Mouse (Mus musculus) neural tube, embryonic 10.5 days (tissue): ENCODE measurements around the gene Exosc5.

ENCODE experiments used
- DNase-seq: peaks from one replicate; pipeline ENCODE4 v3.0.0-alpha.2; 2017; ENCODE audit warnings: low spot score; ENCODE audit errors: extremely low spot score

The Exosc5 gene

GRCm38 (mm10) chr7:25658657-25659472 lies at the start of gene Exosc5, which contains the start of gene Bckdha:
Exosc5 (plus strand) TSS chr7:25659164.
Bckdha (minus strand) TSS chr7:25658981.
- DNase-seq = peak; percentile 97

- DNase-seq = peak; percentile 11
Measured at GRCm38 (mm10) chr7:25610056-25610455, 48.9 kb upstream of the Exosc5 start.

GRCm38 (mm10) chr7:25611501-25611900 lies 47.5 kb upstream of the Exosc5 start:
- DNase-seq = no peak

GRCm38 (mm10) chr7:25614086-25614485 lies 44.9 kb upstream of the Exosc5 start:
- no peak for DNase-seq

DNA sequence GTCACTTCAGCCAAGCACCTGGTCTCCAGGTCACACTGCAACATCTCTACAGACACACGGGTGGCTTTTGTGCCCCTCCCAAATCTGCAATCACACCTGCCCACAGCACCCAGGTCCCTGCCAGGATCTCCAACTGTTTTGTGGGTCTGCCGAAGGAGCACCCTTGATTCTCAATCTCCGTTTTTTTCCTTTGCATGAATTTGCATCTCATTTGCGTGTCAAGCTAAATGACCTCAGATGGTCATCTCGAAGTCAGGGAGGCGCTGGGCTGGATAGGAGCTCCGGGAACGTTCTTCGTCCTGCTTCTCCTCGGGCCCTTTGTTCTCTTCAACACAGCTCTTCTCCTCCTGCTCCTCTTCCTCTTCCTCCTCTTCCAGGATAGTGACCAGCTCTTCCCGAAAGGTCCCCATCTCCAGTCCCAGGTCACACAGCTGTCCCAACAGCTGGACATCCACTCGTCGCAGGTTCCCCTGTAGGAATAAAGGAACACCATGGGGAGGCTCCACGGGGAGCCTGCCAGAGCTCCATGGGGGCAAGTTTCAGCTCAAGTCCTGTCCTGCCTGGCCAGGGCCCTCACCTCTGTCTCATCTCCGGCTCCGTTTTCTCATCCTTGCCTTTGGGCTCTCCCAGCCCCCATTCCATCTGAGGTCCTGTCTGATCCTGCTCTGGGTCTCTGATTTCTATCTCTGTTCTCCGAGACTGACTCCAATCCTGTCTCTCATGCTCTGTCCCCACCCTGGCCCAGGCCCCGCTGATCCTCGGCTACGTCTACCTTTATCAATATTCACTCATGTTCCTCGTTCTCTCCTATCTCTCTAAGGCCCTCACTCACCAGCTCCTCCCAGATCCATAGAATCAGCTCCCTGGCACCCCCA lies 43.9 kb upstream of the Exosc5 start:
- DNase-seq = no peak

- no peak for DNase-seq
Measured at GRCm38 (mm10) chr7:25615706-25616011, 43.3 kb upstream of the Exosc5 start, which contains the start of gene Erich4. Erich4 (minus strand) TSS chr7:25615892.

DNA sequence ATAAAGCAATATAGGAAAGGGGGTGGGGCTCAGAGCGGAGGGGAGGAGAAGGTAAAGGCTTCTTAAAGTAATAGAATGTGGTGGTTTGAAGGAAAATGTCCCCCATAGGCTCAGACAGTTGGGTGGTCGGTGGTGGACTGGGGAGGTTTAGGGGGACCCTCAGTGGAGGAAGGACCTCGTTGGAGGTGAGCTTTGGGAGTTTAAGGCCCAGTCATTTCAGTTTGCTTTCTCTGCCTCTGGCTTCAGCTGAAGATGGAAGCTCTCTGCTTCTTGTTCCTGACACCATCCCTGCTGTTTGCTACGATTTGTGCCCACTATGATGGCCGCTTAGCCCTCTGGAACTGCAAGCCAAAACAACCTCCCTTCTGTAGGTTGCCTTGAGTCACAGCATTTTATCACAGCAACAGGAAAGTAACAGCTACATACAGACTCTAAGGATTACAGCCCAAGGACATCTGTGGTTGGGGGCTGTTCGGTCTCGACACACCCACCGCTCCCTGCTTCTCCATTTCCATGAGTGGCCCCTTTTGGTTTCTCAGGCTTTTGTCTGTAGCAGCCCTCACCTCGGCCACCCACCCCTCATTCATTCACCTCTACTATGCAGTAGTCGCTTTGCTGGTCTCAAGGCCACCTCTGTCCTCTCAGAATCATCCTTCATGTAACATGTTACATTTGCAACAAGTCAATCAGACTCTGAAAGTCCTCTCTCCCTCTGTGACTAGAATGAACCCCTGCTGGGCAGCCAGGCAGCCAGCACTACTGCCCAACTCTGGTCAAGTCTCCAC lies 41.4 kb upstream of the Exosc5 start:
- DNase-seq = no peak

DNA sequence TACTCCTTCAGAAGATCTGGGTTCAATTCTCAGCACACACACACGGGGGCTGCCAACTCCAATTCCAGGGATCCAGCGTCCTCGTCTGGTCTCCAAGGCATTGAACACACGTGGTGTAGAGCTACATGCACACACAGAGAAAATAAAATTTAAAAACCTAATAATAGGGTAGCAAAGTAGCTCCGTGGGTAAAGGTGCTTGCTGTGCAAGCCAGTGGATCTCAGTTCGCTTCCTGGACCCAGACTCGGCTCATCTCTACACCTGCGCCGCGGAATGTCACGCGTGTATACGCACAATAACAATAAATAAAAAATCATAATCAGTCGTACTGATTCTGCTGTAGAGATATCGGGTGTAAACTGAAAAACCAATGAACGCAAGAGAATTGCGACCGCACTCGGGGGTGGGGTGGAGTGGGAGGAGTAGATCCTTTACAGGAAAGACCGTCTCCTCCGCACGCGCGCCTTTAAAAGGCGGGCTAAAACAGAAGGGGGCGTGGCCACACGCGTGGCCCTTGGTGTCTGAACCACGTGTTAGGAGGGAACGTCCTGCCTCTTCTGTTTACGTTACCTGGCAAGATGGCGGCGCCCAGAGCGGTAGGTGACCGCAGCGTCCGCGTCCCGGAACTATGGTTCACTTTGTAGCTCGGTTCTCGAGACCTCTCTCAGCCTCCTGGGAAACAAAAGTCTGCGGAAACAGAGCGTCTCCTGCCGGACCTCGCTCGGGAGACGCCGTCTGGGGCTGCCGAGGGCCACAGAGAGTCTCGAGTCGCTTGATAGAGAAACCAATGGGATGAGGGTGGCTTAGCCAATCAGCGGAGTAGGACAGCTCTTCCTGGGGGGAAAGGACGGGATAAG lies 39.9 kb upstream of the Exosc5 start, which contains the start of gene Dmac2:
TSS of gene Dmac2 (plus strand) at position 550 of the 857 bp plus-strand sequence.
- DNase-seq = peak; percentile 91

GRCm38 (mm10) chr7:25619722-25619991 lies 39.3 kb upstream of the Exosc5 start:
- DNase-seq = no peak

GRCm38 (mm10) chr7:25620101-25620500 lies 38.9 kb upstream of the Exosc5 start:
- no peak for DNase-seq

DNA sequence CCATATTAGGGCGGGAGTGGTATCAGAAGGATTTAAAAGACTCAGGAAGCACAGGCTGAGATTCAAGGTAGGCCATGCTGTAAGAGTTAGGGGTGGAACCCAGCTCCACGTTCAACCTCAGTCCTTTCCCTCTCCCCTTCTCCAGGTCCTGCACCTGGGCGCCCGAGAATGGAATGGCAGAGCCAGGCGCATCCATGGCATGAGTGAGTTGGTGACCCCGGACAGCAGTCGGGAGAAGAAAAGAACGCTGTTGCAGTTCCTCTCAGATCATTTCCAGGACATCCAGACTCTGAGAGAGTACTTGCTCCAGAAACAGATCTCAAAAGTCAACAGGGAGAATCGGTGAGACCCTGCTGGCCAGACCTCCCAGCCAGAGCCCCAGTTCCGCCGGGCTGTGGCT lies 38.2 kb upstream of the Exosc5 start:
- DNase-seq = no peak

- DNase-seq = no peak
Measured at GRCm38 (mm10) chr7:25623857-25624370, 35.0 kb upstream of the Exosc5 start.

- DNase-seq = no peak
Measured at GRCm38 (mm10) chr7:25624851-25625250, 34.1 kb upstream of the Exosc5 start.

DNA sequence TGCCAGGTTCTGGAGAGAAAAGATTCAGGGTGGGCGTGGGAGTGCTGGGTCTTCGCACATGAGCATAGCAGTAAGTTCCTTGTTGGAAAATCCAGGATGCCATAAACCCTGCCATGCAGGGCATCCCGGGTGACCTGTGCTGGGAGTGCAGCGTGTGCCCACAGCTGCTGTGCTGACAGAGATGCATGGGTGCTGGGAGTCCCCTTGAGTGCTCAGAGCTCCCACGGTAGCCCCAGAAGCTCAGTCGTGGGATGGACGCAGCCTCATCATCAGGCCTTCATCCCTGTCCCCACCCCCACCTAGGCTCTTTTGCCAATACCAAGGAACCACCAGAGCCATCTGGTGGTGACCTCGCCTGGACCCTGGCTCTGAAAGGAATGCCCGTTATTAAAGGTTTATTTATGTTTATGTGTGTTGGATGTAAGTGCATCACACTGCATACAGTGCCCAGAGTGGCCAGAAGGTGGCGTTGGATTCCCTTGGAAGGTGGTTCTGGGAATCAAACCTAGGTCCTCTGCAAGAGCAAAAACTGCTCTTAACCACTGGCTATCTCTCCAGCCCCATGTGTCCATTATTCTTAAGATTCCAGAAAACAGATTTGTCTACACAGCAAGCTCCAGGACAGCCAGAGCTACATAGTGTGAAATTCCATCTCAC lies 33.2 kb upstream of the Exosc5 start:
- DNase-seq = no peak

- DNase-seq = no peak
Measured at GRCm38 (mm10) chr7:25626509-25627430, 32.2 kb upstream of the Exosc5 start, which contains the start of gene B3gnt8. B3gnt8 (plus strand) TSS chr7:25626654.

DNA sequence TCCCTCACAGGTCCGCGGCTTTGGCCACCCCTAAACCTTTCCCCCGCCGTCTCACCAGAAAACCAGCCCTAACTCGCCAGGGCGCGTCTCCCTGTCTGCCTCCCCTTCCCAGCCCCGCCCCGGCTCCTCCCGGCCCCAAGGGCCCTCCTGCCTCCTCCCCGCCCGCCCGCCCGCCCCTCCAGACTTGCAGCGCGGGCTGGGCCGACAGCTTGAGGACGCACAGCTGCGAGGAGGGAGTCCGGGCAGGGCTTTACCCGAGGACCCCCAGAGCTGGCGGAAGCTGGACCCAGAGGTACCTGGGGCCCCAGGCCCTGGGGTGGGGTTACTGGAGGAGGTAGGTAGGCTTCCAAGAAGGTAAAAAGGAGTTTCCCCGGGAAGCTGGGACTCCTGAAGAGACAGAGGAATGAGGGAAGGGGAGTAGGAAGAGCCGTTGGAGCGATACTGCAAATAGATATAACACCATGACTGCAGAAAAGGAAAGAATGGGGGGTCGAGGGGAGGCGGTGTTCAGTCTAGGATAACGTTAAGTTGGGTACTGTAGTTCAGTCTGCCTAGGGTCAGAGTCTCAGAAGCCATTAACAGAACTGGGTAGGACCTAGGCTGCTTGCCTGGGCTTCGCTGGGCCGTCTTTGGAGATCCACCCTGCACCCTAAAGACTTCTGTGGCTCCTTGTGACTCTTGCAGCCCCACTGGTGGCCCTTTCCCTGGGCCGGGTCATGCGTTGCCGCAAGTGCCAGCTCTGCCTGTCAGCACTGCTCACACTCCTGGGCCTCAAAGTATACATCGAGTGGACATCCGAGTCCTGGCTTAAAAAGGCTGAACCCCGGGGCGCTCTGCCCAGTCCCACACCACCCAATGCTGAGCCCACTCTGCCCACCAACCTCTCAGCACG lies 31.3 kb upstream of the Exosc5 start:
- peak; percentile 54 for DNase-seq

DNA sequence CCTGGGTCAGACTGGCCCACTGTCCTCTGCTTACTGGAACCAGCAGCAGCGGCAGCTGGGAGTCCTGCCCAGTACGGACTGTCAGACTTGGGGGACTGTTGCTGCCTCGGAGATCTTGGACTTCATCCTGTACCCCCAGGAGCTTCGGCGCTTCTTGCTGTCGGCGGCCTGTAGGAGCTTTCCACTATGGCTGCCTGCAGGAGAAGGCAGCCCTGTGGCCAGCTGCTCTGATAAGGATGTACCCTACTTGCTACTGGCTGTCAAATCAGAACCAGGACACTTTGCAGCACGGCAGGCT lies 30.7 kb upstream of the Exosc5 start:
- no peak for DNase-seq

DNA sequence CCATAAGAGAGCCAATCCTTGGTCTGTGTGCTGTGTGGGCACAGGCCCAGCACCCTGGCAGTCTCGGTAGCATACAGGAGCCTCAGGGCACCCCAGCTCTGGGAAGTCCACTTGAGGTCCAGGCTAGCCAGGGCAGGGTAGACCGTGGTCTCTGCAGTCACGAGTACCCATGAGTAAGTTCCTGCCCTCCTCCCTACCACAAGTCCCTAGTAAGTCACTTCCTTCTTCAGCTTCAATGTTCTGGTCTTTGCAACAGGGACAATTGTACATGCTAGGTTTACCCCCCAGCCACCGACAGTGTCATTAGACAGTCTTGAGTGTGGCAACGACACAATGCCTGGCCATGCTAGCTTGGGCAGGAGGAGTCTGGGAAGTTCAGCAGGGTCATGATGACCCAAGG lies 26.3 kb upstream of the Exosc5 start:
- DNase-seq = no peak
